Mouse (Mus musculus) liver, postnatal 0 days (tissue): ENCODE measurements around the gene Epn2.

Experiments used
- CTCF ChIP-seq: sonication (generic); IDR thresholded peaks from 2 replicates; pipeline ENCODE4 v1.5.1; 2016; ENCODE audit warnings: antibody characterized with exemption, low read depth
- EP300 ChIP-seq: IDR thresholded peaks from 2 replicates; pipeline ENCODE4 v1.6.1; 2016; ENCODE audit warnings: antibody characterized with exemption, low read depth, mild to moderate bottlenecking

- TF ChIP-seq CTCF, result no peak
- TF ChIP-seq EP300, result no peak
Observed at GRCm38 (mm10) chr11:61495528-61495927, 84.0 kb downstream of the Epn2 start.
